Mouse (Mus musculus) right cerebral cortex, postnatal 14 days (tissue): ENCODE measurements around the gene Prol1.
"Not testable (repeated sequence)": the region's sequence is repeated elsewhere in the genome, so short reads cannot be mapped to it uniquely, and the experiment has no call there.

Source experiments
- DNase-seq: peaks from one replicate; pipeline ENCODE4 v3.0.0; 2022

Gene Prol1

GRCm38 (mm10) chr5:88317012-88317411 is at the start of gene Prol1:
Gene Prol1 (plus strand): TSS chr5:88317312.
- DNase-seq, result no peak

- DNase-seq, result no peak
Measured at GRCm38 (mm10) chr5:88268619-88269018, 48.5 kb upstream of the Prol1 start, which contains the start of gene Gm7714. Gene Gm7714 (plus strand): TSS chr5:88268919.

- DNase-seq, result not testable (repeated sequence)
Measured at GRCm38 (mm10) chr5:88311307-88311706, 5.8 kb upstream of the Prol1 start.

GRCm38 (mm10) chr5:88348533-88348932 is 31.4 kb downstream of the Prol1 start:
- DNase-seq, result not testable (repeated sequence)

- peak; percentile 18 for DNase-seq
Measured at GRCm38 (mm10) chr5:88364768-88365167, 47.7 kb downstream of the Prol1 start.

GRCm38 (mm10) chr5:88366886-88367285 is 49.8 kb downstream of the Prol1 start:
- no peak for DNase-seq

GRCm38 (mm10) chr5:88370578-88371232 is 53.6 kb downstream of the Prol1 start:
- DNase-seq, result no peak

GRCm38 (mm10) chr5:88372563-88372962 is 55.5 kb downstream of the Prol1 start:
- DNase-seq, result no peak

GRCm38 (mm10) chr5:88375808-88376207 is 58.7 kb downstream of the Prol1 start, which contains the start of gene Amtn:
Gene Amtn (plus strand): TSS chr5:88376108.
- no peak for DNase-seq
